Mouse (Mus musculus) neutrophil, adult 5-6 weeks (primary cell): ENCODE results near the gene Entpd7. TPM values are rescaled to one million over a fixed set of nuclear protein-coding genes. Genes with fewer than 3 reads are reported as not detected.

ENCODE experiments used
- ATAC-seq: fragments of 151-379, 151-347 bp; 2 replicates; pipeline ENCODE4 v1.8.0; 2017; ENCODE audit warnings: mild to moderate bottlenecking, moderate TSS enrichment; ENCODE audit not compliant: insufficient number of reproducible peaks, poor library complexity, low FRiP score, severe bottlenecking; ENCODE audit errors: extremely low read depth
- total RNA-seq: library from RNA; stranded (forward); fragments of 200-1000 nt; gene quantifications from 2 replicates; pipeline ENCODE4 v1.2.3, GENCODE M21; 2017

Gene Entpd7
- total RNA-seq, 1 experiment from 2014 or later: 5.1 TPM

GRCm38 (mm10) chr19:43711159-43711916 is 21.9 kb downstream of the Entpd7 start:
- peak; percentile 63 for ATAC-seq

- no peak for ATAC-seq
These were observed 22.5 kb downstream of the Entpd7 start for GRCm38 (mm10) chr19:43711971-43712370.

- ATAC-seq: no peak
These were observed 30.6 kb downstream of the Entpd7 start for GRCm38 (mm10) chr19:43720061-43720460.

- no peak for ATAC-seq
These were observed 33.4 kb downstream of the Entpd7 start for GRCm38 (mm10) chr19:43722891-43723290.

GRCm38 (mm10) chr19:43723501-43723900 is 34.0 kb downstream of the Entpd7 start:
- no peak for ATAC-seq

- no peak for ATAC-seq
These were observed 34.7 kb downstream of the Entpd7 start for GRCm38 (mm10) chr19:43724194-43724593.

- no peak for ATAC-seq
These were observed 35.3 kb downstream of the Entpd7 start for GRCm38 (mm10) chr19:43724821-43725220.

GRCm38 (mm10) chr19:43726510-43727146 is 37.2 kb downstream of the Entpd7 start:
- peak; percentile 76 for ATAC-seq

- ATAC-seq: no peak
These were observed 40.0 kb downstream of the Entpd7 start for GRCm38 (mm10) chr19:43729296-43730036.

- ATAC-seq: no peak
These were observed 40.6 kb downstream of the Entpd7 start for GRCm38 (mm10) chr19:43730037-43730428.

GRCm38 (mm10) chr19:43731157-43731556 is 41.7 kb downstream of the Entpd7 start:
- ATAC-seq: no peak

- ATAC-seq: no peak
These were observed 48.9 kb downstream of the Entpd7 start for GRCm38 (mm10) chr19:43738409-43738808.

GRCm38 (mm10) chr19:43743401-43743800 is 53.9 kb downstream of the Entpd7 start:
- ATAC-seq: no peak

- ATAC-seq: no peak
These were observed 56.3 kb downstream of the Entpd7 start for GRCm38 (mm10) chr19:43745740-43746139.

GRCm38 (mm10) chr19:43747877-43748276 is 58.4 kb downstream of the Entpd7 start:
- no peak for ATAC-seq

- ATAC-seq: no peak
These were observed 60.5 kb downstream of the Entpd7 start for GRCm38 (mm10) chr19:43750008-43750407.

- ATAC-seq: peak; percentile 90
These were observed 63.2 kb downstream of the Entpd7 start, which contains the start of the genes Cutc and Cox15 for GRCm38 (mm10) chr19:43752489-43753225. TSS of gene Cutc (plus strand) at chr19:43752996. TSS of gene Cox15 (minus strand) at chr19:43753000.

- ATAC-seq: peak; percentile 86
These were observed 63.9 kb downstream of the Entpd7 start for GRCm38 (mm10) chr19:43753226-43753835.

- no peak for ATAC-seq
These were observed 64.8 kb downstream of the Entpd7 start for GRCm38 (mm10) chr19:43754237-43754636.
